Mouse (Mus musculus) neural tube, embryonic 15.5 days (tissue): Measurements from ENCODE around the gene Tnks1bp1. TPM values are rescaled to one million over a fixed set of nuclear protein-coding genes. Genes with fewer than 3 reads are reported as not detected.

Experiments
- ATAC-seq: fragments of 200-750 bp; cut with Nextera tagmentation; 2 replicates; pipeline ENCODE4 v1.8.0; 2017; ENCODE audit warnings: mild to moderate bottlenecking, moderate TSS enrichment, moderate library complexity; ENCODE audit not compliant: low FRiP score
- H3K27ac ChIP-seq: fragments of 300-500 bp; sonication (generic); replicated peaks from 2 replicates; pipeline ENCODE4 v1.5.1; 2015; ENCODE audit warnings: mild to moderate bottlenecking, inconsistent platforms
- H3K27me3 ChIP-seq: fragments of 300-500 bp; sonication (generic); replicated peaks from 2 replicates; pipeline ENCODE4 v1.6.1; 2015; ENCODE audit warnings: inconsistent platforms
- H3K36me3 ChIP-seq: fragments of 300-500 bp; sonication (generic); 2 replicates; pipeline ENCODE4 v1.6.1; 2015; ENCODE audit warnings: inconsistent platforms
- H3K4me1 ChIP-seq: fragments of 300-500 bp; sonication (generic); 2 replicates; pipeline ENCODE4 v1.6.1; 2015; ENCODE audit warnings: inconsistent platforms
- H3K4me2 ChIP-seq: fragments of 300-500 bp; sonication (generic); 2 replicates; pipeline ENCODE4 v1.6.1; 2015; ENCODE audit warnings: inconsistent platforms, mild to moderate bottlenecking, moderate library complexity
- H3K4me3 ChIP-seq: fragments of 300-500 bp; sonication (generic); replicated peaks from 2 replicates; pipeline ENCODE4 v1.5.1; 2015; ENCODE audit warnings: mild to moderate bottlenecking, inconsistent platforms
- H3K9ac ChIP-seq: fragments of 300-500 bp; sonication (generic); replicated peaks from 2 replicates; pipeline ENCODE4 v1.6.1; 2015; ENCODE audit warnings: mild to moderate bottlenecking, inconsistent platforms
- H3K9me3 ChIP-seq: fragments of 300-500 bp; sonication (generic); replicated peaks from 2 replicates; pipeline ENCODE4 v1.6.1; 2016; ENCODE audit warnings: inconsistent platforms
- WGBS: fragments of 180-500 bp; shearing (Covaris S2); methylation state at CpG from one replicate; pipeline ENCODE4 v1.1.7; 2015; ENCODE audit warnings: mixed read lengths; 5-methylcytosine and 5-hydroxymethylcytosine counted together
- polyA plus RNA-seq: library from polyadenylated mRNA; unstranded; fragments of >200 nt; fragmentation: Nextera tagmentation; extraction: Ambion mirVana; gene quantifications from 2 replicates; pipeline ENCODE4 v1.2.1, GENCODE M21; 2015

Gene Tnks1bp1
- polyA plus RNA-seq, 1 experiment from 2014 or later, result 19.7 TPM

GRCm38 (mm10) chr2:85098014-85098413 is 50.2 kb downstream of the Tnks1bp1 start:
- WGBS, result 79% methylated on average over 2 of the region's 2 CpGs
- H3K4me1 ChIP-seq, result no peaks in the 10 kb centered on the region; the same call in 1 of the 2 replicates
- H3K36me3 ChIP-seq, result no peaks in the 10 kb centered on the region
- no peak overlapping the region for H3K4me2 ChIP-seq
- H3K4me3 ChIP-seq, result no peak overlapping the region
- H3K27ac ChIP-seq, result no peak overlapping the region
- H3K9ac ChIP-seq, result no peak overlapping the region
- H3K9me3 ChIP-seq, result 0 out of 2 replicates have a peak, but pooled peaks cover 6% of the 10 kb centered on the region
- H3K27me3 ChIP-seq, result no peaks in the 10 kb centered on the region
- no peak for ATAC-seq

- H3K36me3 ChIP-seq, result no peaks in the 10 kb centered on the region
- H3K9ac ChIP-seq, result no peak overlapping the region
- H3K4me1 ChIP-seq, result no peaks in the 10 kb centered on the region; the same call in 1 of the 2 replicates
- H3K4me3 ChIP-seq, result no peak overlapping the region
- H3K27me3 ChIP-seq, result no peaks in the 10 kb centered on the region
- ATAC-seq, result no peak
- H3K9me3 ChIP-seq, result 0 out of 2 replicates have a peak, but pooled peaks cover 6% of the 10 kb centered on the region
- no peak overlapping the region for H3K27ac ChIP-seq
- no peak overlapping the region for H3K4me2 ChIP-seq
- 83% methylated on average over 7 of the region's 7 CpGs for WGBS
These were observed 51.1 kb downstream of the Tnks1bp1 start for GRCm38 (mm10) chr2:85098824-85099511.

GRCm38 (mm10) chr2:85103201-85103600 is 55.4 kb downstream of the Tnks1bp1 start:
- H3K4me3 ChIP-seq, result no peak overlapping the region
- no peak overlapping the region for H3K27ac ChIP-seq
- ATAC-seq, result no peak
- H3K27me3 ChIP-seq, result no peaks in the 10 kb centered on the region
- H3K9me3 ChIP-seq, result 0 out of 2 replicates have a peak, but pooled peaks cover 6% of the 10 kb centered on the region
- H3K9ac ChIP-seq, result no peak overlapping the region
- H3K4me1 ChIP-seq, result no peaks in the 10 kb centered on the region
- 79% methylated on average over 8 of the region's 8 CpGs for WGBS
- no peaks in the 10 kb centered on the region for H3K36me3 ChIP-seq
- no peak overlapping the region for H3K4me2 ChIP-seq

GRCm38 (mm10) chr2:85105426-85106013 is 57.7 kb downstream of the Tnks1bp1 start:
- Histone ChIP-seq H3K27ac (no peak overlapping the region), H3K4me3 (no peak overlapping the region), H3K36me3 (no peaks in the 10 kb centered on the region), H3K4me1 (peaks cover 4% of the 10 kb centered on the region; the same call in 1 of the 2 replicates), H3K27me3 (no peaks in the 10 kb centered on the region), H3K9me3 (0 out of 2 replicates have a peak, but pooled peaks cover 6% of the 10 kb centered on the region), H3K4me2 (no peak overlapping the region), H3K9ac (no peak overlapping the region)
- WGBS, result 81% methylated on average over 11 of the region's 11 CpGs
- ATAC-seq, result no peak

GRCm38 (mm10) chr2:85106068-85106790 is 58.4 kb downstream of the Tnks1bp1 start:
- no peak overlapping the region for H3K27ac ChIP-seq
- H3K4me1 ChIP-seq, result peaks cover 6% of the 10 kb centered on the region; the same call in 1 of the 2 replicates
- no peaks in the 10 kb centered on the region for H3K36me3 ChIP-seq
- H3K27me3 ChIP-seq, result no peaks in the 10 kb centered on the region
- H3K9me3 ChIP-seq, result 0 out of 2 replicates have a peak, but pooled peaks cover 1% of the 10 kb centered on the region
- ATAC-seq, result no peak
- 78% methylated on average over 7 of the region's 7 CpGs for WGBS
- H3K4me3 ChIP-seq, result no peak overlapping the region
- no peak overlapping the region for H3K9ac ChIP-seq
- no peak overlapping the region for H3K4me2 ChIP-seq

- Histone ChIP-seq H3K36me3 (no peaks in the 10 kb centered on the region), H3K4me3 (no peak overlapping the region), H3K4me1 (peaks cover 6% of the 10 kb centered on the region; the same call in 1 of the 2 replicates), H3K9ac (no peak overlapping the region), H3K9me3 (no peaks in the 10 kb centered on the region), H3K4me2 (no peak overlapping the region), H3K27me3 (no peaks in the 10 kb centered on the region), H3K27ac (no peak overlapping the region)
- 81% methylated on average over 4 of the region's 4 CpGs for WGBS
- ATAC-seq, result no peak
These were observed 59.1 kb downstream of the Tnks1bp1 start for GRCm38 (mm10) chr2:85106941-85107340.

- H3K36me3 ChIP-seq, result no peaks in the 10 kb centered on the region
- no peak overlapping the region for H3K9ac ChIP-seq
- peak overlapping the region; percentile 45; the same call in 1 of the 2 replicates for H3K27ac ChIP-seq
- no peak overlapping the region for H3K4me2 ChIP-seq
- peaks cover 6% of the 10 kb centered on the region; the same call in 1 of the 2 replicates for H3K4me1 ChIP-seq
- 65% methylated on average over 9 of the region's 9 CpGs for WGBS
- ATAC-seq, result peak; percentile 86
- no peak overlapping the region for H3K4me3 ChIP-seq
- H3K27me3 ChIP-seq, result no peaks in the 10 kb centered on the region
- no peaks in the 10 kb centered on the region for H3K9me3 ChIP-seq
These were observed 62.6 kb downstream of the Tnks1bp1 start for GRCm38 (mm10) chr2:85110288-85110875.

Other genes starting within 250 kb of the Tnks1bp1 start
- gene Ube2l6, start 249.2 kb upstream of the Tnks1bp1 start, polyA plus RNA-seq, result 20.1 and 30.9 TPM in 2 replicates
- gene Smtnl1, start 225.4 kb upstream of the Tnks1bp1 start, polyA plus RNA-seq, result not detected in 2 replicates
- 78.9 and 86.0 TPM in 2 replicates for gene Timm10, start 221.0 kb upstream of the Tnks1bp1 start, polyA plus RNA-seq
- 1.3 and 5.0 TPM in 2 replicates for gene Slc43a1, start 209.2 kb upstream of the Tnks1bp1 start, polyA plus RNA-seq
- 3.6 and 3.9 TPM in 2 replicates for gene Rtn4rl2, start 161.3 kb upstream of the Tnks1bp1 start, polyA plus RNA-seq
- gene Slc43a3, start 111.4 kb upstream of the Tnks1bp1 start, polyA plus RNA-seq, result 5.7 and 15.2 TPM in 2 replicates
- 0.22 and 0.69 TPM in 2 replicates for gene Prg2, start 67.6 kb upstream of the Tnks1bp1 start, polyA plus RNA-seq
- not detected in 2 replicates for gene Prg3, start 59.8 kb upstream of the Tnks1bp1 start, polyA plus RNA-seq
- 146 and 191 TPM in 2 replicates for gene Ssrp1, start 10.8 kb upstream of the Tnks1bp1 start, polyA plus RNA-seq
- 19.5 and 21.6 TPM in 2 replicates for gene P2rx3, start 10.6 kb upstream of the Tnks1bp1 start, polyA plus RNA-seq
- 29.8 and 45.8 TPM in 2 replicates for gene Aplnr, start 88.2 kb downstream of the Tnks1bp1 start, polyA plus RNA-seq
- gene Lrrc55, start 149.2 kb downstream of the Tnks1bp1 start, polyA plus RNA-seq, result 9.5 and 9.6 TPM in 2 replicates